Mouse (Mus musculus): ENCODE data around the gene Cstf2.

Gene Cstf2

GRCm38 (mm10) chrX:134058987-134059712, at the start of gene Cstf2:
Gene Cstf2, plus strand, starts transcription at chrX:134059187.
- DNase-seq (ENCODE audit: low spot score), result peak; percentile 65

- DNase-seq (ENCODE audit: low spot score), result peak; percentile 57
These were observed 40.0 kb upstream of the Cstf2 start for GRCm38 (mm10) chrX:134019005-134019404.

GRCm38 (mm10) chrX:134020664-134021063, 38.3 kb upstream of the Cstf2 start:
- DNase-seq (ENCODE audit: low spot score), result no peak

- no peak for DNase-seq (ENCODE audit: low spot score)
These were observed 10.0 kb upstream of the Cstf2 start for GRCm38 (mm10) chrX:134048994-134049393.

- no peak for DNase-seq (ENCODE audit: low spot score)
These were observed 2.1 kb upstream of the Cstf2 start for GRCm38 (mm10) chrX:134056897-134057296.

GRCm38 (mm10) chrX:134058040-134058875, 729 bp upstream of the Cstf2 start:
- no peak for DNase-seq (ENCODE audit: low spot score)

GRCm38 (mm10) chrX:134059764-134060163, 777 bp downstream of the Cstf2 start:
- no peak for DNase-seq (ENCODE audit: low spot score)

- DNase-seq (ENCODE audit: low spot score), result no peak
These were observed 26.5 kb downstream of the Cstf2 start for GRCm38 (mm10) chrX:134085453-134085852.

GRCm38 (mm10) chrX:134102641-134103040, 43.7 kb downstream of the Cstf2 start:
- no peak for DNase-seq (ENCODE audit: low spot score)

- DNase-seq (ENCODE audit: low spot score), result no peak
These were observed 52.8 kb downstream of the Cstf2 start for GRCm38 (mm10) chrX:134111767-134112166.

GRCm38 (mm10) chrX:134116417-134116816, 57.4 kb downstream of the Cstf2 start:
- no peak for DNase-seq (ENCODE audit: low spot score)

- DNase-seq (ENCODE audit: low spot score), result no peak
These were observed 69.6 kb downstream of the Cstf2 start for GRCm38 (mm10) chrX:134128549-134128948.

- no peak for DNase-seq (ENCODE audit: low spot score)
These were observed 73.3 kb downstream of the Cstf2 start for GRCm38 (mm10) chrX:134132295-134132694.

- no peak for DNase-seq (ENCODE audit: low spot score)
These were observed 74.8 kb downstream of the Cstf2 start for GRCm38 (mm10) chrX:134133821-134134220.
